Mouse (Mus musculus): ENCODE data around the gene Gsta3. TPM values are rescaled to one million over a fixed set of nuclear protein-coding genes. Genes with fewer than 3 reads are reported as not detected.
"Not testable (repeated sequence)": the region's sequence is repeated elsewhere in the genome, so short reads cannot be mapped to it uniquely, and the experiment has no call there.

Gene Gsta3
- polyA plus RNA-seq, 1 experiment from 2014 or later, result 0.25 TPM

GRCm38 (mm10) chr1:21259981-21260380 lies 19.6 kb downstream of the Gsta3 start:
- H3K27me3 ChIP-seq (replicated peaks); ATAC-seq (replicated peaks); H3K27ac ChIP-seq; H3K4me3 ChIP-seq; H3K4me2 ChIP-seq; H3K36me3 ChIP-seq (replicated peaks); H3K9me3 ChIP-seq; H3K4me1 ChIP-seq; H3K9ac ChIP-seq: not testable (repeated sequence)
- 82% methylated on average over 8 of the region's 8 CpGs for WGBS

GRCm38 (mm10) chr1:21262401-21262800 lies 22.0 kb downstream of the Gsta3 start:
- ATAC-seq (replicated peaks), result no peak
- Histone ChIP-seq H3K9ac (no peak overlapping the region), H3K4me3 (no peak overlapping the region), H3K27ac (no peak overlapping the region), H3K4me1 (no peaks in the 10 kb centered on the region), H3K36me3 (replicated peaks) (no peaks in the 10 kb centered on the region), H3K9me3 (no peaks in the 10 kb centered on the region), H3K4me2 (no peak overlapping the region), H3K27me3 (replicated peaks) (no peaks in the 10 kb centered on the region)
- 95% methylated on average over 5 of the region's 5 CpGs for WGBS

- no peaks in the 10 kb centered on the region for H3K27me3 ChIP-seq (replicated peaks)
- WGBS, result 90% methylated on average over 4 of the region's 4 CpGs
- no peak for ATAC-seq (replicated peaks)
- H3K4me3 ChIP-seq, result no peak overlapping the region
- H3K4me1 ChIP-seq, result no peaks in the 10 kb centered on the region
- H3K9ac ChIP-seq, result no peak overlapping the region
- no peaks in the 10 kb centered on the region for H3K9me3 ChIP-seq
- H3K27ac ChIP-seq, result no peak overlapping the region
- no peaks in the 10 kb centered on the region for H3K36me3 ChIP-seq (replicated peaks)
- H3K4me2 ChIP-seq, result no peak overlapping the region
Observed at GRCm38 (mm10) chr1:21263986-21264385, 23.6 kb downstream of the Gsta3 start.

GRCm38 (mm10) chr1:21264747-21265146 lies 24.4 kb downstream of the Gsta3 start:
- 84% methylated on average over 8 of the region's 8 CpGs for WGBS
- Histone ChIP-seq H3K4me1 (no peaks in the 10 kb centered on the region), H3K27me3 (replicated peaks) (no peaks in the 10 kb centered on the region), H3K36me3 (replicated peaks) (no peaks in the 10 kb centered on the region), H3K4me3 (no peak overlapping the region), H3K9me3 (no peaks in the 10 kb centered on the region), H3K9ac (no peak overlapping the region), H3K27ac (no peak overlapping the region), H3K4me2 (no peak overlapping the region)
- no peak for ATAC-seq (replicated peaks)

- WGBS, result 78% methylated on average over 1 of the region's 1 CpGs
- Histone ChIP-seq H3K27ac (no peak overlapping the region), H3K9ac (no peak overlapping the region), H3K36me3 (replicated peaks) (no peaks in the 10 kb centered on the region), H3K4me1 (no peaks in the 10 kb centered on the region), H3K4me3 (no peak overlapping the region), H3K4me2 (no peak overlapping the region), H3K9me3 (no peaks in the 10 kb centered on the region), H3K27me3 (replicated peaks) (no peaks in the 10 kb centered on the region; the same call in 1 of the 2 replicates)
- ATAC-seq (replicated peaks), result no peak
Observed at GRCm38 (mm10) chr1:21266766-21267165, 26.4 kb downstream of the Gsta3 start.

GRCm38 (mm10) chr1:21267466-21267865 lies 27.1 kb downstream of the Gsta3 start:
- not testable (repeated sequence) for H3K9ac ChIP-seq; H3K36me3 ChIP-seq (replicated peaks); H3K4me2 ChIP-seq; H3K4me1 ChIP-seq; ATAC-seq (replicated peaks); H3K9me3 ChIP-seq; H3K27ac ChIP-seq; H3K4me3 ChIP-seq; H3K27me3 ChIP-seq (replicated peaks)
- 93% methylated on average over 6 of the region's 7 CpGs for WGBS

GRCm38 (mm10) chr1:21271343-21272055 lies 31.1 kb downstream of the Gsta3 start:
- Histone ChIP-seq H3K4me3 (peak overlapping the region; percentile 4; the same call in 1 of the 2 replicates), H3K4me2 (peak overlapping the region; percentile 42), H3K27me3 (replicated peaks) (no peaks in the 10 kb centered on the region; the same call in 1 of the 2 replicates), H3K9me3 (no peaks in the 10 kb centered on the region), H3K36me3 (replicated peaks) (no peaks in the 10 kb centered on the region), H3K27ac (no peak overlapping the region), H3K9ac (no peak overlapping the region), H3K4me1 (peaks cover 2% of the 10 kb centered on the region; the same call in 1 of the 2 replicates)
- 26% methylated on average over 18 of the region's 18 CpGs for WGBS
- peak; percentile 82 for ATAC-seq (replicated peaks)

GRCm38 (mm10) chr1:21272056-21272431 lies 31.7 kb downstream of the Gsta3 start:
- H3K9me3 ChIP-seq, result no peaks in the 10 kb centered on the region
- no peaks in the 10 kb centered on the region; the same call in 1 of the 2 replicates for H3K27me3 ChIP-seq (replicated peaks)
- no peaks in the 10 kb centered on the region for H3K36me3 ChIP-seq (replicated peaks)
- peak overlapping the region; percentile 42 for H3K4me2 ChIP-seq
- ATAC-seq (replicated peaks), result no peak; the same call in 1 of the 2 replicates
- H3K27ac ChIP-seq, result no peak overlapping the region
- peak overlapping the region; percentile 4; the same call in 1 of the 2 replicates for H3K4me3 ChIP-seq
- H3K9ac ChIP-seq, result no peak overlapping the region
- WGBS, result 16% methylated on average over 14 of the region's 14 CpGs
- peaks cover 2% of the 10 kb centered on the region; the same call in 1 of the 2 replicates for H3K4me1 ChIP-seq

- H3K27ac ChIP-seq, result no peak overlapping the region
- ATAC-seq (replicated peaks), result no peak
- H3K9me3 ChIP-seq, result no peaks in the 10 kb centered on the region
- no peaks in the 10 kb centered on the region; the same call in 1 of the 2 replicates for H3K27me3 ChIP-seq (replicated peaks)
- H3K9ac ChIP-seq, result no peak overlapping the region
- no peak overlapping the region for H3K4me2 ChIP-seq
- H3K36me3 ChIP-seq (replicated peaks), result no peaks in the 10 kb centered on the region
- no peak overlapping the region for H3K4me3 ChIP-seq
- 93% methylated on average over 6 of the region's 6 CpGs for WGBS
- peaks cover 2% of the 10 kb centered on the region; the same call in 1 of the 2 replicates for H3K4me1 ChIP-seq
Observed at GRCm38 (mm10) chr1:21273091-21273490, 32.7 kb downstream of the Gsta3 start.

GRCm38 (mm10) chr1:21274437-21275040 lies 34.1 kb downstream of the Gsta3 start:
- no peak for ATAC-seq (replicated peaks)
- Histone ChIP-seq H3K36me3 (replicated peaks) (no peaks in the 10 kb centered on the region), H3K4me1 (peaks cover 2% of the 10 kb centered on the region; the same call in 1 of the 2 replicates), H3K9ac (no peak overlapping the region), H3K27me3 (replicated peaks) (no peaks in the 10 kb centered on the region; the same call in 1 of the 2 replicates), H3K4me3 (no peak overlapping the region), H3K4me2 (no peak overlapping the region), H3K9me3 (no peaks in the 10 kb centered on the region), H3K27ac (no peak overlapping the region)
- 73% methylated on average over 2 of the region's 2 CpGs for WGBS

- not testable (repeated sequence) for H3K4me3 ChIP-seq; H3K9me3 ChIP-seq; H3K9ac ChIP-seq; H3K4me2 ChIP-seq; H3K27ac ChIP-seq; H3K36me3 ChIP-seq (replicated peaks); H3K4me1 ChIP-seq; H3K27me3 ChIP-seq (replicated peaks); ATAC-seq (replicated peaks)
- 89% methylated on average over 5 of the region's 5 CpGs for WGBS
Observed at GRCm38 (mm10) chr1:21275366-21275765, 35.0 kb downstream of the Gsta3 start.

- ATAC-seq (replicated peaks), result not testable (repeated sequence)
- 38% methylated on average over 2 of the region's 2 CpGs for WGBS
Observed at GRCm38 (mm10) chr1:21276158-21276557, 35.8 kb downstream of the Gsta3 start.

GRCm38 (mm10) chr1:21280306-21280705 lies 39.9 kb downstream of the Gsta3 start:
- Histone ChIP-seq H3K36me3 (replicated peaks) (no peaks in the 10 kb centered on the region), H3K4me2 (no peak overlapping the region), H3K9me3 (no peaks in the 10 kb centered on the region), H3K4me3 (no peak overlapping the region), H3K4me1 (no peaks in the 10 kb centered on the region), H3K27me3 (replicated peaks) (no peaks in the 10 kb centered on the region), H3K9ac (no peak overlapping the region), H3K27ac (no peak overlapping the region)
- no peak for ATAC-seq (replicated peaks)
- 80% methylated on average over 2 of the region's 2 CpGs for WGBS

More at GRCm38 (mm10) chr1:21276158-21276557, 35.8 kb downstream of the Gsta3 start:
- not testable (repeated sequence) for H3K9me3 ChIP-seq; H3K4me3 ChIP-seq; H3K4me1 ChIP-seq; H3K9ac ChIP-seq; H3K36me3 ChIP-seq (replicated peaks); H3K4me2 ChIP-seq; H3K27me3 ChIP-seq (replicated peaks); H3K27ac ChIP-seq

Data from midbrain, embryonic 15.5 days (tissue).